Mouse (Mus musculus) T-cell, adult 2 months (primary cell): ENCODE measurements around the gene Ccr9.
A peak's percentile ranks its signal among the peaks of the same experiment; 100 is the strongest.

Experiments
- DNase-seq: peaks from one replicate; pipeline ENCODE4 v3.0.0; 2022; ENCODE audit warnings: low spot score

The Ccr9 gene

DNA sequence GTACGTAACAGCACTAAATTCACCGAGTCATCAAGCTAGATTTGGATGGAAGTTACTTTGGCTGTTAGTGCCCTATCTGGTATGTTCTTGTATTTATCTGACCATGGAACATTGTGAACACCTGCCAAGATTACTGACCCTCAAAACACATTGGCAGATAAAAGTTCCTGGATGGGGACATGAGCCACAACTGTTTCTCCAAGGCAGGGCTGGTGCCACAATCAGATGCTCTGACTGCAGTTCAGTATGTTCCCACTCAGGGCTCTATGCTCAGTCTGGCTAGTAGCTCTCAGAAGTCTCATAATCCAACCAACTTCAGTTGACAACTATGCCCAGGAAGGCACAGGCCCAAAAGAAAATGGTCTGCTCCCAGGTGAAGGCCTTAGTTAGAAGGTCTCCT, 124.2 kb downstream of the Ccr9 start:
- DNase-seq = no peak

DNA sequence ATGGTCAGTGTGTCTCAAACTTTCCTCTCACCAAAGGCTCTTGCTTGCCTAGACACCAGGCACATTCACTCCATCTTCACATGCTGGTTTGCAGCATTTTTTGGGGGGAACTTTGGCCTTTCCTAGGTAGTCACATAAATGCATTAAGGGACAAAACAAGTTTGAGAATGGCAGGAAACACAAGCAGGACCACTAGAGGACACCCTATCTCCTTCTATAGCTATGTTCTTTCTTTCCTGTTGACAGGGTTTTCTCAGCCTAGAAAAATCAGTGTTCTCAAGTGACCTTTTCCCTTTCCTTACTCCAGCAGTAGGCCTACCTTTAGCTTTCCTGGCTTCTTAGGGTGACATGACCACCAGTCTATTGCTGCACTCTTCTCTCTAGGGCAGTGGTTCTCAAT, 124.7 kb downstream of the Ccr9 start:
- DNase-seq = no peak

DNA sequence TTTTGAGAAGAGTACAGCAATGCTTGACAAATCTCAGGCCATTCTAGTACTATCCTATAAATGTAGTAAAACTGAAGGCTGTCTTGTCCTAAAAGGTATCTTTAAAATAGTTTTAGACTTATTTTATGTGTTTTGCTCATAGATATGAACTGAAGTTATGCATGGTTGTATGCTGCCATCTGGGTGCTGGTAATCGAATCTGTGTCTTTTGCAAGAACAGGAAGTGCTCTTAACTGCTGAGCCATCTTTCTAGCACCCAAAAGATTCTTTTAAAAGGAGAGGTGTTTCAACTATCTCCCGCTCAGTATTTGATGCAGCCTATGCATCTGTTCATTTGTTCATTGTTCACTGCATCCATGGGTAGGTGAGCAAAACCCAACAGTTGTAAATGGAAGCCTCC, 127.0 kb downstream of the Ccr9 start:
- DNase-seq = no peak

DNA sequence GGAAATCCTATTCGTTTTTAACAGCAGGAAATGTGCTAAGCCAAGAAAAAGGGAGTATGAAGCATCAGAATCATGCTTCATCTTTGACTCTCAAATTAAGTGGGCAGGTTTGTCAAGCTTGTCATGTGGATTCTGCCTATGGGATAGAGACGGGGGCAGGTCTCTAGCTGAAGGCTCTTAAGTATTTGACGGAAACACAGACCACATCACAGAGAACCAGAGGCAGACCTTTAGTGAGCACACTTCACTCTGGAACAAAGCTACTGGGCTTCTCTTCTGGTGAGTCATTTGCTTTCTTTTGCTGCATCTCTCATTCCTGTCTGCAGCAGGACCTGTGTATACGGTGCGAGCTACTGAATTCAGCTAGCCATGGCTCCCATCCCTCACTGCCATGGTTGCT, 128.0 kb downstream of the Ccr9 start, which contains the start of gene Cxcr6:
Gene Cxcr6 (plus strand): TSS at position 209 of the 400 bp plus-strand sequence.
- DNase-seq = peak; percentile 77

DNA sequence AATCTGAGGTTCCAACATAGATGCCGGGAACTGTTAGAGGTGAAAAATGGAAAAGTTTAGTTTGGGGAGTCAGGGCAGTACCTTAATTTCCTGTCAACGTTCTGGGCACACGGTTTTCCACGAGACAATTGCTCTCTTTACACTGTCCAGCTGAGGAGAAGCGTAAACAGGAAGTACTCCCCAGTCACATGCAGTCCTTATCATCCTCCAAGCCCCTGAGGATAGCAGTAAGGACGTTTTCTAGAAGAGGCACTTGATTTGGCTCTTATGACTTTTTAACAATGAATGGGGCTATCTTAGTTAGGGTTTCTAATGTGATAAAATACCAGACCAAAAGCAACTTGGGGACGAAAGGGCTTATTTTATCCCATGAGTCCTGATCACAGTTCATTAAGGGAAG, 130.3 kb downstream of the Ccr9 start:
- peak; percentile 19 for DNase-seq

DNA sequence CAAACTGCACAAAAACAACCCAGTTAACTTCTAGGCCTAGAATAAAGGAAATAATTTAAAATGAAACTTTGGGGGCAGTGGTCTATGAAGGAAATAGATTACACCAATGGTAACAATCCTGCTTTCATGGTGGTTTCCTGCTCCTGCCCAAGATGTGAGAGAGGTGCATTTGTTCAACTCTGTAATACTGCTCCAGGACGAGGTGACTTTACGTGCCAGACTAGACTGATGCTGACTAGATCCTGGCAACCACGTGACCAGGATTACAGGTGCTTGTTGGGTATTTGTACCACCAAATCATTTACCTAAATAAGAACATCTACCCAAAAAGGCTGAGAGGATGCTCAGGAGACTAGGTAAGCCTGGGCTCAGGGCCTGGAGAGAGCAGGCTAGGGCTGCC, 133.6 kb downstream of the Ccr9 start:
- peak; percentile 49 for DNase-seq

DNA sequence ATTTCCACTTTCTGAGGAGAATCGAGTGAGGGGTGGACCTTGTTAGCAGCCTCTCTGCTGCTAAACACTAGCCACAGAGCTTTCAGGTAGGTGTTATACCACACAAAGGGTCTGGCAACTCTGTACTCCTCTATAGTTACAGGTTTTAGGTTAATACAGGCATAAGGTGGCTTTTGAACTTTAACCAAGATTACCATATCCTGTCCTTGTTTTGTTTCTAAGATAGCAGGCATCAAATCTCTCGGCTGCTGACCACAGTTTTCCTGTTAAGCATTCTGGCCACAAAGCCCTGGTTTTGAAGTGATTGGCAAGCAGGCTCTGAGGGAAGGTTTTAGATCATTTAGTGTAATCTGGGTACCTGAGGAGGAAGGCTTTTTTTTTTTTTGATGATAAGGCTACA, 136.1 kb downstream of the Ccr9 start:
- DNase-seq = peak; percentile 83

DNA sequence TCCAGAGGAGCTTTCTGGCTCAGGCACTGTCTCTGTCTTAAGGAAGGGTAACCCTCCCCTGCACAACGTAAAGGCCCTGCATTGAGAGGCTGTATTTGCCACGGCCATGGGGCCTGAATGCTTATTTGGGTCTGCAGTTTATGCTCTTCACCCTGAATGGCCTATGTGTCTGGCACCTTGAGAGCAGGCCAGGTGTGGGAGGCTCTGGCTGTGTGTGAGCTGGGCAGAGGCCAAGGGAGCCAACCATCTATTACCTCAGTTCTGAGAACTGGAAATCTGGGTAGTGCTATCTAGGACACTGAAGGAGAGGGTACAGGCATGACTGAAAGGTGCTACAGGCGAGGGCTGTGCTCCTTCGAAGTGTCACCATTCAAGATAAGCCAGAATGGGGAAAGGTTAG, 136.6 kb downstream of the Ccr9 start:
- no peak for DNase-seq

DNA sequence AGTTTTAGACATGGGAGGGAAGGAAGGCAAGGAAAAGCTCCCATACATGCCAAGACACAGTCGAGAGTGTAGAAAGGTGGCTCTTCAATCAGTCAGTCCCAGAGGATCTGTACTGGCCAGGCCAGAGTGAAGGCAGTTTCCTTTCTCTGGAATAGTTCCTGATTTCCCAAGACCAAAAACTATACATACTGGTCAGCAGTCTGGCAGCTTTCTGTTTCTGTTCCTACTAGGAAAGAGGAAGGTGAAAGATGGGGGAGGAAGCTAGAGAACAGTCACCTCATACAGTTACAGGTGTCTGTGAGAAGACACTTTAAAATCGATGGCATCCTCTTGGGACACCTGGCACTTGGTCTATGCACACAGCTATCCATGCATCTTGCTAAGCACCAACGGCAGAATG, 137.2 kb downstream of the Ccr9 start:
- DNase-seq = no peak

DNA sequence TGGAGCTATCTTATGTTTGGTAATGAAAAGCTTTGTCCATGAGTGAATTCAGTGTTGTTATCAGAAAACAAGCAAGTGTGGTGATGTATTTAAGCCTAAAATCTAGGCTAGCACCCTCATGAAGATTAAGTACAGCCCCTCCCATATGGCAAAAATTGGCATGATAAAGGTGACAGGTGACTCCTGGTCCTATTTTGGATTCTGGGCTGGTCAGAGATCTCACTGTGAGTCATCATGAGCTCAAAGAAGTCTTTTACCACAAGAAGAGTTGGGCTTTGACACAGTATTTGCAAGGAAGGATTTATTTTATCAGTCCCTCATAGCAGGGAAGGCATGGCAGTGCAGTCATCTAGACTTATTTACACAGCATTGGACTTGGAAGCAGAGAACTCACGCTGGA, 137.8 kb downstream of the Ccr9 start:
- DNase-seq = no peak

DNA sequence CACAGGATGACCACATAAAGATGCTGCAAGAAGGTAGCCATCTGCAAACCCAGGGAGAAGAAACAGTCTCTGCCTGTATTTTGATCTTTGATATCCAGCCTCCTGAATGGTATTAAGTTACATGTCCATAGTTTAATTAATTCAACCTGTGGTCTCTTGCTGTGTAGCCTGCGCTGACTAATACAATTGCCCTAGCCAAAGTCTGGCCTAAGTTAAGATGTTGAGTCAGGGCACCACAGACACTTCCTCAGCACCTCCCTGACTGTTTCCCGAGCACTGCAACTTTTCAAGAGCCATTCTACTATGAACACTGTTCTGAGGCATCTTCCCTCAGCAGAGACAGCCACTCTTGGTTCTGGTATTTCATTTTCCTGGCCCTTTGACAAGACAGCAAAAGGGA, 140.4 kb downstream of the Ccr9 start:
- no peak for DNase-seq

DNA sequence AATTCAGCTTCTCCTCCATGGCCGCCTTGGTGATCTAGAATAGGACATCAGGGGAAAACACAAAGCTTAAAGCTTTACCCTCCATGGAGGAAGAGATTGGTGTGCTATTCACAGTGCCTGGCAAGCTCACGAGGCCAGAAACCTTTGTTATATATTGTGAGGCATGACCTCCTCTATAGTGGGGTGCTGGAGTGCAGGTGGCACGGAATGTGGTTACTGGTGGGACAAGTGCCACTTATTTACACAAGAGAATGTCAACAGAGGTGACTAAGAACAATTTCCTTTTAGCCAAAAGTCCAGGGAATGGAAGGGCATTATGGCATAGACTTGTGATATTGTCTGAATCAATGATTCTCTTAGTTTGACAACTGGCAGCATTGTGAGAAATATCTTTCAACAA, 148.4 kb downstream of the Ccr9 start:
- no peak for DNase-seq

DNA sequence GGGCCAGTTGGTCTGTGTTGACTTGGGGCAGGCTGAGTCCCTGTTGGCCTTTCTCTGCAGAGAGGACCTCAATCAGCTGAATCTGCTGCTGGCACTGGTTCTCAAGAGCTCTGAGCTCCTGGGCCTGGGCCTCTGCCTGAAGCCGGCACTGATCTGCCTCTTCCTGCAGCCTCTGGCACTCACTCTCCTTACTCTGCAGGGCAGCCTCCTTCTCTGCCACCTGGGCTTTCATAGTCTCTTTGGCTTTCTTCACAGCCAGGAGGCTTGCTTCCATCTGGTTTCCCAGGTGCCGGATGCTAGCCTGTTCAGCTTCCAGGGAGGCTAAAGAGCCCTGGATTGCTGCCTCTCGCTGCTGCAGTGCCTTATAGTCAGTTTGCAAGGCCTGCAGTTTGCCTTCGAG, 150.7 kb downstream of the Ccr9 start:
- DNase-seq = no peak
